ENCODE assay signal across 11 mouse cellular contexts in the genomic region with DNA sequence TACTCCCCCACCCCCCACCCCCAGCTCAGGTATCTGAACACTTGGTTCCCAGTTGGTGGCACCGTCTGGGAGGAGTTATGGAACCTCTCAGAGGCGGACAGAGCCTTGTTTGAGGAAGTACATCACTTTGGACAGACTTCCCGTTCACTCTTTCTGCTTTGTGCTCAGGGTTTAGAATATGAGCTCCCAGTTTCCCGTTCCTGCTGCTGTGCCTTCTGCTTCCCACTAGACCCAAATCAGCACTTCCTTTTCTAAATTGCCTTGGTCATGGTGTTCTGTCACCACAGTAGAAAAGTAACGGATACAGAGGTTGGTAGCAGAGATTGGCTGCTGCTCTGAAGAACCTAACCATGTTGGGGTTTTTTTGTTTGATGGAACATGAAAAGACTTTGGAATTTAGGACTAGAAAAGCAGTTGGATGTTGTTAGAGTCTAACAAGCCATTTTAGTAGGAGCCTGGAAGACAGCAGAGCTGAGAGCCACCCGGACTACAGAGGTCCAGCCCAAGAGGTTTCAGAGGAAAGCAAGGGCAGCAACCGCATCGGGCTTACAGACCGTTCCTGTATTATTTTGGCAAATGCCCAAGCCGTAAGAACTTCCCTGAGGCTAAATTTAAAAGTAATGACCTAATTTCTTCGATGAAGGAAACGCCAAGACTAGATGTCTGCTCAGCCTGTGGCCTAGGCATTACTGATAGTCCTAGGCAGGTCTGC.
A peak's percentile ranks its signal among the peaks of the same experiment; 100 is the strongest.
DNase-seq lines count a peak whose midpoint lies in the region; ATAC-seq and TF ChIP-seq lines count a peak whose summit lies in the region.
"Had no signal": no experiment of that assay in that cellular context is flagged by ENCODE, and none has a peak within 500 bp of the region (broad histone marks: within the 10 kb centered on the region; RNA-seq: fewer than 3 reads in every experiment).

No protein-coding gene starts in this region.

- DNase-seq in hindbrain, postnatal 0 days (ENCODE audit: low spot score), result no peak
- no peak for DNase-seq in hindbrain, embryonic 14.5 days (ENCODE audit: low spot score)
- peak; percentile 26 for DNase-seq in lung, postnatal 36 days
- no peak for DNase-seq in lung, adult 2 months
- DNase-seq in adrenal gland, adult 8-10 months, result no peak
- DNase-seq in cerebellum, postnatal 4 days (ENCODE audit: low spot score in 2 of 2), result no peak
- DNase-seq: thymus, postnatal 36 days had no signal

- 48% methylated on average over 12 of the region's 12 CpGs for WGBS in hindbrain, postnatal 0 days
- WGBS in hindbrain, embryonic 14.5 days, result 74% methylated on average over 12 of the region's 12 CpGs
- 33% methylated on average over 12 of the region's 12 CpGs for WGBS in lung, adult 2 months
- 37% methylated on average over 12 of the region's 12 CpGs for WGBS in heart, embryonic 15.5 days

- no peak overlapping the region for H3K4me2 ChIP-seq in hindbrain, postnatal 0 days (ENCODE audit: low read depth, low read length)
- no peak overlapping the region for H3K4me2 ChIP-seq in hindbrain, embryonic 14.5 days (replicated peaks)
- no peak overlapping the region for H3K4me2 ChIP-seq in heart, embryonic 15.5 days

- H3K4me1 ChIP-seq in hindbrain, postnatal 0 days (ENCODE audit: insufficient read depth, low read length), result no peaks in the 10 kb centered on the region
- no peaks in the 10 kb centered on the region for H3K4me1 ChIP-seq in hindbrain, embryonic 14.5 days (replicated peaks; ENCODE audit: control insufficient read depth, insufficient read depth, low read length)
- H3K4me1 ChIP-seq in lung, adult 2 months (ENCODE audit: control insufficient read depth, insufficient read depth, low read length), result no peaks in the 10 kb centered on the region
- peaks cover 9% of the 10 kb centered on the region for H3K4me1 ChIP-seq in heart, embryonic 15.5 days (replicated peaks)

- no peak overlapping the region for H3K9ac ChIP-seq in hindbrain, postnatal 0 days (replicated peaks; ENCODE audit: low read length)
- H3K9ac ChIP-seq in hindbrain, embryonic 14.5 days, result no peak overlapping the region
- no peak overlapping the region for H3K9ac ChIP-seq in heart, embryonic 15.5 days

- no peak for TF ChIP-seq POLR2A in lung, adult 2 months (IDR thresholded peaks at IDR 0.05; ENCODE audit: borderline replicate concordance, extremely low read depth, low read depth, low read length)

- H3K9me3 ChIP-seq in hindbrain, postnatal 0 days (ENCODE audit: low read length), result no peaks in the 10 kb centered on the region
- H3K9me3 ChIP-seq in hindbrain, embryonic 14.5 days (ENCODE audit: control insufficient read depth, low read length), result no peaks in the 10 kb centered on the region
- H3K9me3 ChIP-seq in heart, embryonic 15.5 days (replicated peaks), result no peaks in the 10 kb centered on the region
- H3K9me3 ChIP-seq: megakaryocyte, embryonic 14.5 days had no signal

- no peak for ATAC-seq in hindbrain, postnatal 0 days
- ATAC-seq in hindbrain, embryonic 14.5 days (ENCODE audit: low FRiP score), result no peak
- ATAC-seq in heart, embryonic 15.5 days (replicated peaks; ENCODE audit: insufficient number of reproducible peaks, insufficient read depth, low FRiP score, low read depth), result no peak
- peak; percentile 95 for ATAC-seq in megakaryocyte, adult 5-6 weeks (ENCODE audit: poor library complexity, severe bottlenecking)
- ATAC-seq: inflammation-experienced regulatory T-cells, adult 6 months had no signal

- no peaks in the 10 kb centered on the region for H3K27me3 ChIP-seq in hindbrain, postnatal 0 days (ENCODE audit: insufficient read depth, low read length)
- H3K27me3 ChIP-seq in hindbrain, embryonic 14.5 days (ENCODE audit: control insufficient read depth, insufficient read depth, low read length), result no peaks in the 10 kb centered on the region
- H3K27me3 ChIP-seq in heart, embryonic 15.5 days, result no peaks in the 10 kb centered on the region; the same call in 1 of the 2 replicates

- no peak for TF ChIP-seq CTCF in hindbrain, postnatal 0 days (IDR thresholded peaks at IDR 0.05; ENCODE audit: low read depth)
- TF ChIP-seq CTCF in lung, adult 2 months (IDR thresholded peaks at IDR 0.05; ENCODE audit: insufficient read depth, low read length), result no peak

- peak overlapping the region; percentile 1; the same call in 1 of the 2 replicates for H3K27ac ChIP-seq in hindbrain, postnatal 0 days
- H3K27ac ChIP-seq in hindbrain, embryonic 14.5 days, result no peak overlapping the region
- H3K27ac ChIP-seq in heart, embryonic 15.5 days, result peak overlapping the region; percentile 57

- no peak overlapping the region for H3K4me3 ChIP-seq in hindbrain, postnatal 0 days (ENCODE audit: low read length)
- H3K4me3 ChIP-seq in hindbrain, embryonic 14.5 days (replicated peaks; ENCODE audit: low read length), result no peak overlapping the region
- no peak overlapping the region for H3K4me3 ChIP-seq in lung, adult 2 months (replicated peaks; ENCODE audit: extremely low read depth, low read depth, low read length)
- no peak overlapping the region for H3K4me3 ChIP-seq in heart, embryonic 15.5 days
- H3K4me3 ChIP-seq: megakaryocyte, embryonic 14.5 days had no signal

- H3K36me3 ChIP-seq in hindbrain, postnatal 0 days (ENCODE audit: insufficient read depth, low read length), result 0 out of 2 replicates have a peak, but pooled peaks cover 6% of the 10 kb centered on the region
- no peaks in the 10 kb centered on the region for H3K36me3 ChIP-seq in hindbrain, embryonic 14.5 days (replicated peaks; ENCODE audit: control insufficient read depth, insufficient read depth)
- H3K36me3 ChIP-seq in heart, embryonic 15.5 days, result peaks cover 9% of the 10 kb centered on the region
